Mouse (Mus musculus) gastrocnemius, postnatal 14 days (tissue): ENCODE data around the gene Eif4e1b. TPM values are rescaled to one million over a fixed set of nuclear protein-coding genes. Genes with fewer than 3 reads are reported as not detected.

Source experiments
- DNase-seq: peaks from one replicate; pipeline ENCODE4 v3.0.0; 2021; ENCODE audit warnings: mixed read lengths
- intact Hi-C: fragments of 180-260 bp; cut with DNase I; formaldehyde crosslinking; loops from one replicate; pipeline ENCODE4 v1.15.1; 2025; ENCODE audit warnings: low total_unique reads
- total RNA-seq, 2 experiments: library from RNA; stranded (reverse); gene quantifications; 2 replicates each; pipeline ENCODE4 v1.2.3; 2021

The Eif4e1b gene
- total RNA-seq, 2 experiments from 2014 or later = not detected

- intact Hi-C loops = no loop called here
- DNase-seq = no peak
Measured at GRCm38 (mm10) chr13:54827992-54828391, 44.2 kb downstream of the Eif4e1b start.

DNA sequence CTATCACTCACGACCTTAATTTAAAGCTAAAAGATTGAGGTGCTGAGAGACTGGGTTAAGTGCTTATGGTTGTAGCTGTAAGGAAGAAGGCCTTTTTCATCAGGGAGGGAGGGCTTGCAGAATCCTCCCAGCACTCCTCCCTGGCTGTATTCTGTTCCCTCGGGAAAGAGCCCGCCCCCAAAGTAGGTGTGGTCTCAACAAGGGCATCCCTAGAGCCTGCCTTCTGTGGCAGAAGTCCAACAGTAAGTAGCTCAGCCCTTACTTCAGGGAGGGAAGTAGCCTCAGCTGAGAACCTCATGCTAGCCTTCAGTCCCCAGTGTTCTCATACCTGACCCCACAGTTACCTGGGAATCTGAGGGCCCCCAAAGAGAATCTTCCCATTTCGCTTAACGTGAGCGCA, 44.7 kb downstream of the Eif4e1b start:
- intact Hi-C loops = no loop called here
- no peak for DNase-seq

DNA sequence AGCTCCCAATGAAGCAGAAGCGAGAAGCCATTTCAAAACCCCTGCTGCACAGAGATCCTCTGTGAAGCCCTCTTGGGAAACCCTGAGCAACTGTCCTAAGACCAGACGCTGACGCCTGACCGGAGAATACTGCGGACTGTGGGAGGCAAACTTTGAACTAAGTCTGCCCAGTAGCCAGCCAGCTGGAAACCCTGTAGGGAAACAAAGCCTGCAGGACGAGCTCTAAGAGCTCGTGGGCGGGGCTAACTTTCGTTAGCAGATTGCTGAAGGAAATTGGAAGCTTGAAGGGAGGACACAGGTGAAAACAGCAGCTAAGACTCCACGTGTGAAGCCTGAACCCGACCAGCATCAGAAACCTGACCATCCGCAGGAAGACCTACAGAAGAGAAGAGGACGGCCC, 45.7 kb downstream of the Eif4e1b start:
- intact Hi-C loops = no loop called here
- no peak for DNase-seq

- intact Hi-C loops = no loop called here
- no peak for DNase-seq
Measured at GRCm38 (mm10) chr13:54836351-54837030, 52.7 kb downstream of the Eif4e1b start.

DNA sequence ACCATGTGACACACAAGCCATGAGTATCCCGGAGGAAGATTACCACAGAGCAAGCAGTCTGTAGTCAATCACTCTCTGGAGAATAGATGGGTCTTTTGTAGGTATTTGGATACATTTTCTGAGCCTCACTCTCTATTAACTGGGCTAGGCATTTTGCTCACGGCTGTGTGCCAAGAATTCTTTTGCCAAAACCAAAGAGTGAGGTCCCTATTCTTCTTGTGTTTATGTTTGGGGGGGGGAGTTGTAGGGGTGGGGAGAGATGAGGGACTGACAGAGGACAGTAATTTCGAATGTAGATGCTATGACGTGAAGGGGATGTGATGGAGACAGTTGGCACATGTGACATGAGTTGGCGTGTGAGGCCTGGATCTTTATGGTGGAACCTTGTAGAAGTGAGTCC, 53.3 kb downstream of the Eif4e1b start:
- no peak for DNase-seq
- intact Hi-C loops = no loop called here

DNA sequence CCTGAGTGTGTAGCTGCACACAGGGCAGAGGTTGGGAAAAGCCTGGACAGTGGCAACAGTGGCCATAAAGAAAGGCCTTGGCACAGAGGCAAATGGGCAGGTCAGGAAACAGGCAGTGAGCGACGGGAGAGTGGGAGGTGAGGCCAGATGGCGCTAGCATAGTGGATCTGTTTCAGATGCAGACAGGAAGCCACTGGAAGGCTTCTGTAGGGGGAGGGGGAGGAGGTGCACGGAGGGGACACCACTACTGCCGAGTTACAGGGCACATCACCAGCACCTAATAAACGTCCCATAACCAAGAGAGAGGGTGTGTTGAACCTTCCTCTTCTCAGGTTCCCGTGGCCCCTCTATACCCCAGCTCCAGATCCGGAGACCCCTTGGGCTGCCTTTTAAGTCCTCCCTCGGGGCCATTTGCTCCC, 53.7 kb downstream of the Eif4e1b start:
- intact Hi-C loops = no loop called here
- DNase-seq = no peak

Other genes with a start within 250 kb of the Eif4e1b start
- gene 4833439L19Rik, start 218.6 kb upstream of the Eif4e1b start, total RNA-seq = 100 to 1,000 TPM in 1 of 2 experiments, 10 to 100 TPM in 1; 97.4 to 106 TPM
- 1 to 10 TPM; 2.9 to 3.7 TPM for gene Arl10, start 209.0 kb upstream of the Eif4e1b start, total RNA-seq
- gene Nop16, start 193.9 kb upstream of the Eif4e1b start, total RNA-seq = 10 to 100 TPM; 17.6 to 19.4 TPM
- gene Higd2a, start 193.8 kb upstream of the Eif4e1b start, total RNA-seq = 100 to 1,000 TPM; 126 to 131 TPM
- 10 to 100 TPM; 86.4 to 95.0 TPM for gene Cltb, start 172.7 kb upstream of the Eif4e1b start, total RNA-seq
- 10 to 100 TPM; 16.8 to 17.7 TPM for gene Faf2, start 162.2 kb upstream of the Eif4e1b start, total RNA-seq
- gene Rnf44, start 90.1 kb upstream of the Eif4e1b start, total RNA-seq = 10 to 100 TPM; 25.7 to 26.0 TPM
- not detected for gene Cdhr2, start 82.5 kb upstream of the Eif4e1b start, total RNA-seq
- under 1 TPM; 0.09 to 0.12 TPM for gene Gprin1, start 34.1 kb upstream of the Eif4e1b start, total RNA-seq
- gene Sncb, start 17.4 kb upstream of the Eif4e1b start, total RNA-seq = under 1 TPM in 1 of 2 experiments, not detected in 1; 0.18 TPM
- 10 to 100 TPM; 23.0 to 25.8 TPM for gene Tspan17, start 5.4 kb downstream of the Eif4e1b start, total RNA-seq
- gene Unc5a, start 165.4 kb downstream of the Eif4e1b start, total RNA-seq = 1 to 10 TPM; 3.5 to 4.2 TPM
- gene Hk3, start 237.4 kb downstream of the Eif4e1b start, total RNA-seq = under 1 TPM; 0.45 to 0.80 TPM